ENCODE assay signal across 13 mouse cellular contexts in the genomic region with DNA sequence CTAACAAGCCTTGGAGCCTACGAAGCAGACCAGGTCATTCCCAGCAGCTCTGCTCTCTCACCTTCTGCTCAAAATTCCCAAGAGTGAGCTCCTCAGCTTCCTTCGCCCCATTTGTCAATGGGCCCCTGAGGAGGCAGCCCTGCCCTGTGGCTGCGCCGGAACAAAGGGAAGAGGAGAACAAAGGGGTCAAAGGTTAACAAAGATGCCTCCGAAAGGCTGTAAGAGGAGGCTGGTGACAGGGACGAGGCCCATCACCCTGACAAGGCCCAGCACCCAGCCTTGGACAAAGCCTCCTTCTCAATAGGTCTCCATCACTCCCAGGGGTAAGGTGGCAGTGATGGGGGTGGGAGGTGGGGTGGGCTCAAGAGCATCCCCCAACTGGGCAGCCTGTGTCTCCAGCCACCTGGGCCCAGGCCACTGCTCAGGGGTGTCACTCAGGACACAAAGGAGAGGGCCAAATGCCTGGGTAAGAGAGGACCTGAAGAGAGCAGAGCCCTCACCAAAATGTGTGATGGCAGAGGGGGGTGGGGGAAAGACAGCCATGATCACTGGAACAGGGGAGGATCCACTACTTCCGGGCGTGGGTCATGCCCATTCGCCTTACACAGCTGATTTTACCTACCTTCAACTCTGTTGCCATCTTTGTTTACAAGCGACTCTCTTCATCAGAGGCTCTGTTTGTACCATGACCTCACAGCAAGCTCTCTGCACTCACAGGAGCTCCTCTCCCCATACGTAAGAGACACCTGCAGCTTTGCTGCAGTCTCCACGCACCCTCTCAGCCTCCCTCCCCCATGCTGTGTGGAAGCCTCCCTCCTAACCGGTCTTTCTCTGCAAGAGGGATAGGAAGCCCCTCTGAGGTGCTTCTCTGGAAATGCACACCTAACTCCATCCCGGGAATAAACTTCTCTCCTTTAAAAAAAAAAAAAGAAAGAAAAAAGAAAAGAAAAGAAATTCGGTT. TPM values are rescaled to one million over a fixed set of nuclear protein-coding genes. Genes with fewer than 3 reads are reported as not detected.
DNase-seq lines count a peak whose midpoint lies in the region; ATAC-seq lines count a peak whose summit lies in the region.
"Had no signal": no experiment of that assay in that cellular context is flagged by ENCODE, and none has a peak within 500 bp of the region (broad histone marks: within the 10 kb centered on the region; RNA-seq: fewer than 3 reads in every experiment).

No protein-coding gene starts in this region.

- peaks cover 80% of the 10 kb centered on the region for H3K4me1 ChIP-seq in hindbrain, embryonic 10.5 days (replicated peaks)
- H3K4me1 ChIP-seq in hindbrain, embryonic 14.5 days (replicated peaks; ENCODE audit: control insufficient read depth, insufficient read depth, low read length), result peaks cover 21% of the 10 kb centered on the region
- H3K4me1 ChIP-seq in forebrain, embryonic 15.5 days, result peaks cover 66% of the 10 kb centered on the region
- H3K4me1 ChIP-seq in neural tube, embryonic 12.5 days, result peaks cover 55% of the 10 kb centered on the region
- H3K4me1 ChIP-seq: liver, embryonic 15.5 days had no signal

- no peak overlapping the region for H3K9ac ChIP-seq in hindbrain, embryonic 14.5 days
- H3K9ac ChIP-seq in forebrain, embryonic 15.5 days (replicated peaks), result no peak overlapping the region
- H3K9ac ChIP-seq in neural tube, embryonic 12.5 days, result no peak overlapping the region
- H3K9ac ChIP-seq: liver, embryonic 15.5 days had no signal

- peak; percentile 74 for DNase-seq in hindbrain, embryonic 10.5 days (ENCODE audit: low spot score)
- no peak for DNase-seq in hindbrain, embryonic 14.5 days (ENCODE audit: low spot score)
- peak; percentile 74 for DNase-seq in embryo, embryonic 10 days (ENCODE audit: low spot score)
- no peak for DNase-seq in Muller cell, postnatal 12 days (ENCODE audit: inconsistent ontology term)
- no peak for DNase-seq in gastrocnemius, postnatal 36 days
- no peak for DNase-seq in urinary bladder, postnatal 25 days (ENCODE audit: low spot score)
- DNase-seq: adrenal gland, adult 2 months; kidney, adult 18-20 months; thymus, postnatal 4 days had no signal

- intact Hi-C loops in gastrocnemius, postnatal 36 days (cut with DNase I), result no loop called here

- H3K27me3 ChIP-seq in hindbrain, embryonic 10.5 days (ENCODE audit: insufficient read depth, poor library complexity, severe bottlenecking), result peaks cover 22% of the 10 kb centered on the region; the same call in 1 of the 2 replicates
- H3K27me3 ChIP-seq in hindbrain, embryonic 14.5 days (ENCODE audit: control insufficient read depth, insufficient read depth, low read length), result no peaks in the 10 kb centered on the region; the same call in 1 of the 2 replicates
- H3K27me3 ChIP-seq in forebrain, embryonic 15.5 days, result no peaks in the 10 kb centered on the region
- no peaks in the 10 kb centered on the region; the same call in 1 of the 2 replicates for H3K27me3 ChIP-seq in neural tube, embryonic 12.5 days (replicated peaks)
- H3K27me3 ChIP-seq: CH12.LX had no signal

- H3K4me3 ChIP-seq in hindbrain, embryonic 10.5 days, result peak overlapping the region; percentile 13; the same call in 1 of the 2 replicates
- H3K4me3 ChIP-seq in hindbrain, embryonic 14.5 days (replicated peaks; ENCODE audit: low read length), result no peak overlapping the region
- H3K4me3 ChIP-seq in forebrain, embryonic 15.5 days, result no peak overlapping the region
- H3K4me3 ChIP-seq in neural tube, embryonic 12.5 days, result no peak overlapping the region
- H3K4me3 ChIP-seq: liver, embryonic 15.5 days had no signal

- no peak overlapping the region for H3K4me2 ChIP-seq in hindbrain, embryonic 14.5 days (replicated peaks)
- H3K4me2 ChIP-seq in forebrain, embryonic 15.5 days (replicated peaks), result no peak overlapping the region
- peak overlapping the region; percentile 33; the same call in 1 of the 2 replicates for H3K4me2 ChIP-seq in neural tube, embryonic 12.5 days (replicated peaks)
- H3K4me2 ChIP-seq: liver, embryonic 15.5 days had no signal

- ATAC-seq in hindbrain, embryonic 14.5 days (ENCODE audit: low FRiP score), result no peak; the same call in 1 of the 2 replicates
- ATAC-seq in forebrain, embryonic 15.5 days (replicated peaks), result no peak
- no peak for ATAC-seq in neural tube, embryonic 12.5 days (ENCODE audit: low FRiP score, low read depth)

- WGBS in hindbrain, embryonic 10.5 days, result 10% methylated on average over 15 of the region's 15 CpGs
- WGBS in hindbrain, embryonic 14.5 days, result 18% methylated on average over 15 of the region's 15 CpGs
- WGBS in forebrain, embryonic 15.5 days, result 27% methylated on average over 15 of the region's 15 CpGs
- whole genome bisulfite sequencing in neural tube, embryonic 12.5 days, result 10% methylated on average over 15 of the region's 15 CpGs

- H3K9me3 ChIP-seq in hindbrain, embryonic 10.5 days, result no peaks in the 10 kb centered on the region
- no peaks in the 10 kb centered on the region for H3K9me3 ChIP-seq in hindbrain, embryonic 14.5 days (ENCODE audit: control insufficient read depth, low read length)
- no peaks in the 10 kb centered on the region for H3K9me3 ChIP-seq in forebrain, embryonic 15.5 days
- no peaks in the 10 kb centered on the region for H3K9me3 ChIP-seq in neural tube, embryonic 12.5 days
- H3K9me3 ChIP-seq: liver, embryonic 15.5 days had no signal

- peak overlapping the region; percentile 91 for H3K27ac ChIP-seq in hindbrain, embryonic 10.5 days
- H3K27ac ChIP-seq in hindbrain, embryonic 14.5 days, result no peak overlapping the region
- peak overlapping the region; percentile 1; the same call in 1 of the 2 replicates for H3K27ac ChIP-seq in forebrain, embryonic 15.5 days (replicated peaks)
- H3K27ac ChIP-seq in neural tube, embryonic 12.5 days, result 0 out of 2 replicates have a peak overlapping the region, but pooled peaks have one; percentile 1
- H3K27ac ChIP-seq: liver, embryonic 15.5 days had no signal

- no peaks in the 10 kb centered on the region for H3K36me3 ChIP-seq in hindbrain, embryonic 10.5 days
- H3K36me3 ChIP-seq in hindbrain, embryonic 14.5 days (replicated peaks; ENCODE audit: control insufficient read depth, insufficient read depth), result no peaks in the 10 kb centered on the region
- H3K36me3 ChIP-seq in forebrain, embryonic 15.5 days, result no peaks in the 10 kb centered on the region
- H3K36me3 ChIP-seq in neural tube, embryonic 12.5 days, result no peaks in the 10 kb centered on the region
- H3K36me3 ChIP-seq: liver, embryonic 15.5 days had no signal

RNA-seq across cellular contexts. Expression of a gene that starts 51.8 kb away (rescaled TPM):
- 13.5 and 16.9 TPM in 2 replicates for polyA plus RNA-seq in hindbrain, embryonic 10.5 days (2016; fragmentation: Nextera tagmentation; extraction: Ambion mirVana)
- 1.8 and 3.1 TPM in 2 replicates for polyA plus RNA-seq in hindbrain, embryonic 14.5 days (2014; fragmentation: Nextera tagmentation; extraction: Ambion mirVana)
- 3.3 and 3.8 TPM in 2 replicates for polyA plus RNA-seq in forebrain, embryonic 15.5 days (2015; fragmentation: Nextera tagmentation; extraction: Ambion mirVana)
- polyA plus RNA-seq in neural tube, embryonic 12.5 days (2016; fragmentation: Nextera tagmentation; extraction: Ambion mirVana), result 10.7 and 11.2 TPM in 2 replicates
- 1 to 10 TPM in 1 of 2 experiments, under 1 TPM in 1; 0.32 to 1.2 TPM for total RNA-seq in gastrocnemius, postnatal 36 days (2021)

Comparison
In these comparisons a context has a peak if more than half of its experiments do, and no peak if none do; other contexts are left out.
1. DNase-seq: peak in hindbrain, embryonic 10.5 days (single experiment) and embryo, embryonic 10 days (single experiment); none in hindbrain, embryonic 14.5 days (single experiment), Muller cell, postnatal 12 days (single experiment), gastrocnemius, postnatal 36 days (0 of 2) and urinary bladder, postnatal 25 days (single experiment).